Mouse (Mus musculus): ENCODE measurements around the gene Tob1.

Gene Tob1

DNA sequence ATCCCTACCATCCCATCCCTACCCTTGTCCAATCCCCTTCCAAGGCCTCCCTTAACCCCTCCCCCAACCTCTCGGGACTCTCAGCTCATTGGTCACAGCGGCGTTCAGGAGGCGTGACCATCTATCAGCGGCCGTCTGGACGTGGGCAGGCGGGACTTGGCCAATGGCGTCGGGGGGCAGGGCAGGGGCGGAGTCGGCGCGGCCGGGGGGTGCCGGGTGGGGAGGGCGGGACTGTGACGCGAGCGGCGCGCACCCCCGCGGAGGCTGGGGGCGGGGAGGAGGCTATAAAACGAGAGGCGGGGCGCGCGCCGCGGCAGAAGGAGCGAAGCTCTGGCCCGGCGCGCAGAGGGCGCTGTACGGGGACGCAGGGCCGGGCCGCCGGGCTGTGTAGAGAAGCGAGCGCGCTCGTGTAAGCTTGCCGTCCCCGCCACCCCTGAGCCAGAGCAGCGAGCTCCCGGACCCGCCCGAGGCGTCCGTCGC lies at the start of gene Tob1:
Gene Tob1, plus strand, starts transcription at position 331 of the 480 bp plus-strand sequence.
- peak; percentile 100 for DNase-seq (ENCODE audit: low read depth)

DNA sequence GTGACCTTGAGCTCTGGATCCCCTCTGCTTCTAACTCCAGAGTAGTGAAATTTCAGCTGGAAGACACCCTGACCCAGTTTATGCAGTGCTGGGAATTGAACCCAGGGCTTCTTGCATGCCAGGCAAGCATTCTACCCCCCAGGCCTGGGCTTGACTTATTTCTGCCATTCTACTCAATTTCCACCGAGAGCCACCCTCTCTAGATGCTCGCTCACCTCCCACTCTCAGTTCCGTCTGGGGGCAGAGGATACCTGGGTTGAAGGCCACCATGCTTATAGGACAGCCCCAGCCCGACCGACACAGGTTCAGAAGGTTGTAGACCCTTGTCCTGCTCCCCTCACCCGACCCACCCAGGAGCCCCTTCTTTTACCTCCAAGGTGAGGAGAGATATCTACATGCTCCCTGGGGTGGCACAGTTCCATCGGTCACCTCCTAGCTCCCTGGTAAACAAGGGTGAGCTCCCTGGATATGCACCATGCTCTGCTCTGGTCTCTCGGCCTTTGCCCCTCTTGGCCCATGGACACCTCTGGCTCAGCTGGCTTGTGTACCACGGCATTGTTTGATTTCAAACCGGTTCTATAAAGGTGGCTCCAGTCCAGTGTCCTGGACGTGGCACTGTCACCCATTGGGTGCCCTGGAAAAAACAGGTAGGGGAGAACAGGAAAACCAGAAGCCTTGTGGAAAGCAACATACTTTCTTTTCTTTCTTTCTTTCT lies 49.2 kb upstream of the Tob1 start:
- DNase-seq (ENCODE audit: low read depth) = no peak

DNA sequence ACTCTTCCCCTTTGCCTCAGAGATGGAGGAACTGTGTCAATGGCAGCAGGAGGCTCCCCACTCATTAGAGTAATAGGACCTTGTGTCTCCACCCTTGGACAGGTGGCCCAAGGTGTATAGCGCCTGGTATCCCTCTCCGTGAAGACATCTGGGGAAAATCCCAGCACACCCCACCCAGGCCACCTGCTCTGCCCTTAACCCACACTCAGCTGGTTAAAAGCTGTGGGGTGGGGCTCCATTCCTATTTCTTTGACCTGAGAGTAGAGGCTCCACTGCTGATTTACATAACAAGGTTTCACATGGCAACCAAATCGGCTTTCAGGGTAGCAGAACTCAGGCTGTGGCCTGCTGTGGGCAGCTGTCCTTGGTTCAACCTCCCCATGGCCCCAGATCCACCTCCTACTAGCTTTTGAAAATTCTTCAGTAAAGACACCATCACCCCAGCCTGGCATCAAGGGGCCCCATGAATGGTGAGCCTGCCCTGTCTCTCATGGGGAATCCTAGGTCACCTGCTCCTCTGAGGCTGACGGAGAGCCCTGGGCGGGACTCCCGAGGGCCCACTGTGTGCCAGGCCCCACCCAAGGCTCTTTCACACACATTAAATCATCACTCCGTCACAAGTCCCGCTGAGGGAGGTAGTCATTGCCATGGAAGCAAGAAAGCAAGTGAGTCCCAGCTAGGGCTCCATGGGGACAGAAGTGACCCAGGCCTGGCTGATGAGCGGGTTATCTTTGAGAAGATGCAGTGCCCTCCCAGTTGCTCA lies 48.1 kb upstream of the Tob1 start:
- no peak for DNase-seq (ENCODE audit: low read depth)

DNA sequence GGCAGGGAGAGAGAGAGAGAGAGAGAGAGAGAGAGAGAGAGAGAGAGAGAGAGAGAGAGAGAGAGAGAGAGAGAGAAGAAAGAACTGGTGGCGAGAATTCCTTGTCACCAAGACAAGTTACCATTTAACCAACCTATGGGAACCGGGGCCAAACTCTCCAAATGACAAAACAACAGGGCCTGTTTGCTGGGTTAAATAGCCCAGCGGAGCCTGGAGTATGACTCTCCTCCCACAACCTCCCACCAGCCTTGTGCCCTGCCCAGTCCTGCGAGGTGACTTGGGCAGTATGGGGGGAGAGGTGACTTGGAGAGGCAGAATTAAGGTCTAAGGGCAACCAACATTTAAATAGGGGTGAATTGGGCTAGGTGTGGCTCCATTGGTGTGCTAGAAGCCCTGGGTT lies 45.5 kb upstream of the Tob1 start:
- DNase-seq (ENCODE audit: low read depth) = no peak

DNA sequence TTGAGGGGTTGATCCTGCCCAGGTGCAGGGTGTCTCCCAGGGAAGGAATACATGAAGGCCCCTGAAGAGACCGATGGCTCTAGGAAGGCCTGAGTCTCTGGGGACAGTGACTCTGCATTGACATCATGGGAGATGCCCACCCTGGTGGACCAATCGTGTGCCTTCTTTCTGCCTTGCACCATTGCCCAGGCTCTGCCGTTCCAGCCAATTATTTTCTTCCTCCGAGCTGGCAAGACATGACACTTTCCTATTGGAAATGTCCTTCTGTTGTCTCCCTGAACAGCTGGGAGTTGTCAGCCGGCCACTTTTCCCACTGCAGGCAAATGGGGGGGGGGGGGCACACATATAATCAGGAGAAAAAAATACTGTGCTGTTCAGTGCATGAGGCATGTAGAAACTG lies 43.0 kb upstream of the Tob1 start:
- DNase-seq (ENCODE audit: low read depth) = no peak

DNA sequence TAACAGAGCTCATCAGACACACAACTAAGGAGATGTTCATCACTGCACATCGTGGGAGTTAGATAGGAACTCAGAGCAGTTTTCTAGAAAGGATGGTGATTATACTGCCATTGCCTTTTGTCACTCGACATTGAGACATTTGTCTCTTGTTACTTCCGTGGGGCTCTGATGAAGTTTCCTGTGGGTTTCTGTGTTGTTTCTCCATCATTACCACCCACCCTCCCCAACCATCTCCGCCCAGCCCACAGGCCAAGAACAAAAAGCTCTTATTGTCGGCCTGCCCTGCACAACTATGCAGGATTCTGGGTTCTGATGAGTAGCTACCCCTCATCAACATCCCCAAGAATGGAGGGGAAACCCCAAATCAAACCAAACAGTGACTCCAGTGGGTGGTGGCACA lies 41.7 kb upstream of the Tob1 start:
- DNase-seq (ENCODE audit: low read depth) = no peak

DNA sequence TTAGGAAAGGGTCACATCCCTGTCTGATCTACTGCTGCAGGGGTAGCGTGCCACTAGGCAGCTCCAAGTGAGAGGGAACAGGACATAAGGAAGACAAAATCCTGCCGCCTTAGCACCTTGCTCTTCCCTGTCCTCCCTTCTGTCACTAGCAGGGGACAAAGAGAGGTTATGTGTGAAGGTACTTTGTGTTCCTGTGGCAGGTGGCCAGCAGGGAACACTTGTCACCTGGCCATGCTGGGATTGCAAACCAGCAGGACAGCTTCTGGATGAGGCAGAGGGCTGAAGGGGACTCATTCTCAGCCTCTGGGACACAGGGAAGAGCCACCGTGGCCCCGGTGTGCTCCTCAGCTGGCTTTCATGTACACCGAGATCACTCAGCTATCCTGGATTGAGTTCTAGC lies 39.6 kb upstream of the Tob1 start:
- DNase-seq (ENCODE audit: low read depth) = no peak

DNA sequence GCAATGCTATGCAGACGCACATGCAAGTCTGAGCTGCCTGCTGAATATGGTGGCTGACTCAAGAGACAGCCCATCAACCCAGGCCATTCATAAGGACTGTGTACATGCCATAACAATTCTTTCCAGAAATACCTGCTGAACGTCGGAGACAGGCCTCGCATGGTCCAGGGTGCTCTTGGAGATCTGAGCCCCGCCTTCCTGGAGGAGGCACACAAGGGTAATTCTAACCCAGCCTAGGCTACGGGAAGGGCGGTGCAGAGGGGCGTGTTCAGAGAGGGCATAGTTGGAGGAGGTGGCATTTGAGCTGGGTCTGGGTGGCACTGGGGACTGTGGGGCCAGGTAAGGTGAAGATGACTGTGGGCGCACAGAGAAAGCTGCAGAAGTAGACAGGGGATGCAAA lies 39.1 kb upstream of the Tob1 start:
- no peak for DNase-seq (ENCODE audit: low read depth)

DNA sequence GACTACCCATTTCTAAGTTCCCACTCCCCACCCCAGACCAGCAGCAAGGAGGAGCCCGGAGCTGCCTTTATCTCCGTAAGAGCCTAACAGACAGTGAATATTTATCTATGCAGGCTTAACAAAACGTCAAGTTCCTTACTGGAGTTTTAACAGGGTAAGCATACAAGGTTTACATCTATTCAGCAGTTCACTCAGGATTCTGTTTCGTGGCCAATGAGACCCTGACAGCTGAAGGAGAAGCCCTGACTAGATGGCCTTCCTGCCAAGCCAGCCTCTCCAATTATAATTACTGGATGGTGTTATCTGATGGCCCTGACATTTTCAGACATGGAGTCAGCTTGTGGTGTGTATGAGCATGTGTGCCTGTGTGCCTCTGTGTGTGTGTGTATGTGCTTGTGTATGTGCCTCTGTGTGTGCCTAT lies 37.5 kb upstream of the Tob1 start:
- no peak for DNase-seq (ENCODE audit: low read depth)

DNA sequence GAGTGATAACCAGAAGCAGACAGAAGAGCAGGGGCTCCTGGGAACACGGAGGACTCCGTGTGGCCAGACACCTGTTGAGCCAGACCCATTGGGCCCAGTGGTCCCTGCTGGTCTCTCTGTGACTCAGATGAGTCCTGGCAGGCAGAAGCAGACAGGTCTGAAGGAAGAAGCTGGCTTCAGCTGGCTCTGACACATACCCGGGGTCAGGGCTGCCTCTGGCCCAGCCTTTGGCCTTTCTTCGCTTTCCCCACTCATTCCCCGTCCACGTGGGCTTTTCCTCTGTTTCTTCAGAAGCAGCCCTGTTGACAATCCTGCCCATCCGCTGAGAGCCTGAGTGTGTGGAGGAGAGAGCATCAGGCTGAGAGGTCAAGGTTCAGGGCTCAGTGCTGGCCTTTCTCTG lies 36.0 kb upstream of the Tob1 start:
- no peak for DNase-seq (ENCODE audit: low read depth)

DNA sequence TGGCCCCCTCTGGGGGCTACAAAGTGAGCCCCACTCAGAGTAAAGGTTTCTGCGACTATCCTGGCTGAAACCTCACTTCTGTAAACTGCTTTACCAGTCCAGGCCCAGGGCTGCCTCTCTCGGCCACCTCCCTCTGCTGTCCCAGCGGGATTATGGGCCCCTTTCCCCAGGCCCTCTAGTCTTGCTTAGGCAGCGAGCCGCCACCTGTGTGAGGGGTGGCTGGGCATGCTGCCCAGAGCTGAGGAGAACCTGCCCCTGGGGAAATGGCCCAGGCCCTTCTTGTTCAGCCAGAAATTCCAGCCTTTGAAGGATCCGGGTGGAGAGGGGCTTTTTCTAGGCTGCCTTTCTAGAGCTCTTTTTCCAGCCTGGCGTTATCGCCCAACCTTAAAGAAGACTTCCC lies 35.6 kb upstream of the Tob1 start:
- DNase-seq (ENCODE audit: low read depth) = no peak

DNA sequence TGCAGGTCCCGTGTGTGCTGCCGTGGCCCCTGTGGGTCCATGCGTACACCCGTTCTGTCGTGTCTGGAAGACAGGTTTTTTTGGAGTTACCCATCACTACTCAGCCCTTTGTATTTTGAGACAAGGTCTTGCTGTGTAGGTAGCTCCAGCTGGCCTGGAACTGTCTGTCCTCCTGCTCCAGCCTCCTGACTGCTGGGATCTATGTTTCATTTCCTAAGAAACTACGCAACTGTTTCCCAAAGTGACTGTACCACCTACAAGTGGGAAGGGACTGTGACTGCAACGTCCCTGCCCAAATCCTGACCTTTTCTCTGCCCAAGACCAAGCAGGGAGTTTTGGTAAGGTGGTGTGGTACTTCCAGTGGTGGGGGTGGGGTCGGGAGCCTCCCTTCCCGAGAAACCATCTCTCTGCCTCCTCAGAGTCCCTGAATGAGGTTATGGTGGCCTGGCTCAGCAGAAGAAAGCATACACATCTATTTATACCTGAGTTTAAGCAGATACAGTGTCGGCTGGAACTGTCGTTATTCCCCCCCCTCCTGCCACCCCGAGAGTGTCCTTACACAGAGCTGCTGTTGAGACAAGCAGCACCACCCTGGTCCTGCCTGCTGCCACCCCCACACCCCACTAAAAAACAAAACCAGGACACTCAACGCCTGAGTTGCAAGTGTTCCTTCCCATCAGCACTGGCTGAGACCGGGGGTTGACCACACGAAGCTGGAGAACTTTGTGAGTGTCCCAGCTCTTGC lies 33.2 kb upstream of the Tob1 start:
- DNase-seq (ENCODE audit: low read depth) = no peak

DNA sequence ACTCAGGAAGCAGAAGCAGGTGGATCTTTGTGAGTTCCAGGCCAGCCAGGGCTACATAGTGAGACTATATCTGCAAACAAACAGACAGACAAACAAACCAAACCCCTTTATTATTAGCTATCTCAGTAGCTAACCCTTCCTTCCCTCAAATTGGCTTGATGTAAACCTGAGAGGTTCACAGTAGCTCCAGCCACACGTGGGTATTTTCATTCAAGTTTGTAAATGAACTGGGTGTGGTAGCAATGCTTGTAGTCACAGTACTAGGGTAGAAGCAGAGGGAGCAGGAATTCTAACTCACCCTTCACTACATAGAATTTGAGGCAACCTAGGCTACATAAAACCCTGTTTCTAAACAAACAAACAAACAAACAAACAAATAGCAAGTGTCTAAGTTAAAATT lies 31.5 kb upstream of the Tob1 start:
- no peak for DNase-seq (ENCODE audit: low read depth)

DNA sequence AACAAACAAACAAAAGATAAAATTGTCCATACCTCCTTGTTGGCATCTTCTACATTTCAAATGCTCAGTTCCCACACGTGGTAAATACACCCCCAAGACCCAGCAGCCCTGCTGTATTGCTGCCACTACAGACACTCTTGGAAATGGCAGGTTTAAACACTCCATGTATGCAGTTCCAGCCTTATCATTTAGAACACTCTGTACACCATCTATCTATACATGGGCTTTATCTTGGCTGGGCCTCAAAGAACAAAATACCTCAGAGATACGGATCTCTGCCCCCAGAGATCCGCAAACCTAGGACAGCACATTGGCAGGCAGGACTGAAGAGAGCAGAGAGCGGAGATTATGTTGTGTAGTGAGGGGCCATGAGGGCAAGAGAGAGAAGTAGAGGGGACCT lies 31.1 kb upstream of the Tob1 start:
- no peak for DNase-seq (ENCODE audit: low read depth)

DNA sequence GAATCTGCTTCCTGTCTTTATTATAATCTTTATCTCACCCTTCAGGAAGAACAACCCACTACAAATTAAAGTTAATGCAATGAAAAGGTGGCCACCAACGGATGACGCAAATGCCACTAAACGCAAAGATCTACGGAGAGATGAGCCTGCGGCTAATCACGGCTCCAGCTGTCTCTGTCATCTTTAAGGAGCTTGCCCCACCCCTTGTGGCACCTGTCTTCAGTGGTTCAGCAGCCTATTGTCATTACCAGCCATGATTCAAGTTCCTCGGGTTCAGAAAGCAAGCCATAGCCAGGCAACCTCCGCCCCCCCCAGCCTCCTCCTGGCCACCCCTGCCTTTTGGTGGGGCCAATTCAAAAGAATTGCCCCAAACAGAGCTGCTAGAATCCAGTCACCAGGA lies 29.6 kb upstream of the Tob1 start:
- DNase-seq (ENCODE audit: low read depth) = no peak

DNA sequence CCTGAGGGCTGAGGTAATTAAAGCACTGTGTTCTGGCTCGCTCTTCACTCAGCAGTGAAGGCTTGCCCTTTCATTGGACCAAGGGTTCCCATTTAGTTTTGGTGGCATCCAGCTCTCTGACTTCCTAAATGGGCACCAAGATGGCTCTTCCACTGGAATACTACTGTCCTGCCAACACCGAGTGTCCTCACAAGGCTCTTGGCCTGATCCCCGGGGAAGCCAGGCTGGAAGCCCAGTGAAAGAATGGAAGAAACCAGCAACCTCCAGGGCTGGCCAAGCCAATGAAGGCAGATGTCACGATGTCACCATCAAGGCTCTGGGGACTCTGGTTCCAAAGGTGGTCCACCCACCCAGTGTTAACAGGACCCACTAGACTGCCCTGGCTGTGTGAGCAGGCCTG lies 28.5 kb upstream of the Tob1 start:
- DNase-seq (ENCODE audit: low read depth) = no peak

DNA sequence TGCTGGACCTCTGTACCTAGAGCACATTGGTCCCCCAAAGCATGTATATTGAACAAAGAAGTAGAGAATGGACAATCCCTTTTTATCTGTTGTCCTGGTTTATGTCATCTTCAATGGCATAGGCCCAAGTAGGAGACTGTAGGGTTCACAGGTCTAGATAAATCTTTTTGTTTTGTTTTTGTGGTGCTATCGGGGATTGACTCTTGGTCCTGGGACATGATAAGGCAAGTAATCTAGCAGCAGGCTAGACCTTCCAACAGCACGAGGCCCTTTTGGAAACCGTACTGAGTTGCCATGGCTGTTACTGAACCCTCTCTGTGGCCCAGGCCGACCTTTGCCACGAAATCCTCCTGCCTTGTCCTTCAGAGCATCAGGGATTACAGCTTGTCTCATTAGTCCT lies 28.1 kb upstream of the Tob1 start:
- no peak for DNase-seq (ENCODE audit: low read depth)

DNA sequence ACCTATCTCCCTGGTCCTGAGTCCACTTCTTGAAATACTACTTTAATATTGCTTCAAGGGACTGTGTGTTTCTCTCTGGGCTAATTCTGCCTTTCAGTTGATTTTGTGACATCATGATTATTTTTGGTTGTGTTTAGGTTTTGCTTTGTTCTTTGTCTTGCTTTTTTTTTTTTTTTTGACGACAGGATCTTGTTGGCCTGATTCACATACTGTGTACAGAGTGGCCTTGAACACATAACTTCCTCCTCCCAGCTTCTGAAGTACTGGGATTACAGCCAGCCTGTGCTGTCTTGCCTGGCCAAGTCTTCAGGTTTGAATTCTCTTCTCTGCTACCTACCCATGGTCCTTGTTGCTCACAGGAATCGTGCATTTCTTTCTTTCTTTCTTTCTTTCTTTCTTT lies 27.6 kb upstream of the Tob1 start:
- DNase-seq (ENCODE audit: low read depth) = no peak

DNA sequence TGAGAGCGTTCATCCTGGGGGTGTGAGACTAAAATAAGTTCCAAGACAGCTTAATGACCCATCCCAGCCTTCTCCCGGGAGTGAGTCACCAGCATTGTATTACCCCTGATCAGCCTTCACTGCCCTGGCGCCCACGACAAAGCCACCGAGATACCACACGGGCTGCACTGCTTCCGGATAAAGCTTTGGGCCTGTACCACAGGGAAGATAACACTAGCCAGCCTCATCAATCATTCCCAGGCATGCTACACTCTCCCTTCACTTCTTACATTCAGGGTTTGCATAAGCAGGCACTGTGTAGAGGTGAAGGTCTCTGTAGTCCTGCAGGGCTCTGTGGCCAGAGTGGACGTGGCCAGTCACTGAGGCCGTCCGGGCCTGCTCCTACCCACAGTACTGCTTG lies 21.7 kb upstream of the Tob1 start:
- no peak for DNase-seq (ENCODE audit: low read depth)

DNA sequence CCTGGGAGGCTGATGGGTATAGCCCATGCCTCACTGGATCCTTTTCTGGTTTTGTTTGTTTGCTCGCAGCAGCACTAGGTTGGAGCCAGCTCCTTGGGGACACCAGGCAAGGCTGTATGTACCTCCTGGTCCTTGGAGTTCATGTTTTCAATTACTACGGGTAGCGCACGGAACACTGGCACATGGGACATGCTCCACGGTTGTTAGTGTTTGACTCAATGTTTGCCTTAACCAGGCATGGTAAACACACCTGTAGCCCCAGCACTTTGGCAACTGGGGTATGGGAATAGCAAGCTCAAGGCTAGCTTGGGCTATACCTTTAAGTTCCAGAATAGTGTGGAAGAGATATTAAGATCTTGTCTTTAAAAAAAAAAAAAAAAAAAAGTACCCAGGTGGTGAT lies 20.6 kb upstream of the Tob1 start:
- DNase-seq (ENCODE audit: low read depth) = no peak

DNA sequence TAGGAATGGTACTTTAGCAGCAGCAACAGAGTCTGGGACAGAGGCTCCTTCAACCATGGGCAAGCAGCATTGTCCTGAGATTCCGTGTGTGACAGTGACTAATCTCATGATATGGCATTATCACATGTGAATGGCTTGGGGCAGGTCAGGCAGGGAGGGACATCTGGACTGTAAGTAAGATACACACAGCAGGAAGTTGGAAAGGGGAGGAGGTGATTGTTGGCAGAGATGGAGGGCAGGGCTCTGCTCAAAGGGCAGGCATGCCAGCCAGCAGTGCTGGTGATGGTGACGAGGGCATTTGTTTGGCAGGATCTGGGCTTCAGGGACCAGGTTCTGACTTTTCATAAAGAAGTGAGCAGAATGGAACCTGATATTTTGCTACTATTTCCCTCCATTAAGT lies 18.1 kb upstream of the Tob1 start:
- no peak for DNase-seq (ENCODE audit: low read depth)

DNA sequence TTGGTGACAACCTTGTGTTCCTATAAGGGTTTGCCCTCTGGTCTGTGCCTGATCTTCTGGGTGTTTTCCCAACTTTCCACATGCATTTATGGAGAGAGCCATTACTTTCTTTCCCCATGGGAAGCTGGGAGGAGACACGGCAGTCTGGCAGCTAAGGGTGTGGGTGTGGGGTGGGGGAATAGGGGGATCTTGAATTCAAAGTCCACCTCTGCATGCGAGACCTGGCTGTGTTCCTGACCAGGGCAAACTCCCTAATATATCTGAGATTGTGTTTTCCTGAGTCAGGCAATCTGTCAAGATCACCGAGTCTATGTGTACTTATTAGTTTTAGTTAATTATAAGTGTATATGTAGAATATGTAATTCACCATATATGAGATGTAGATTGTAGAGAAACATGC lies 14.9 kb upstream of the Tob1 start:
- no peak for DNase-seq (ENCODE audit: low read depth)
